Mouse (Mus musculus) heart, adult 2 months (tissue): ENCODE measurements at regions not wholly inside any gene's neighbourhood (a gene's known extent, or its start where the extent isn't known, plus 50 kb on each side); places are given as distances from the start of the nearest gene placed in this dataset.

ENCODE experiments used
- CTCF ChIP-seq: fragments of 200-600 bp; IDR thresholded peaks from 2 replicates; pipeline ENCODE4 v1.8.1; 2022; ENCODE audit warnings: antibody characterized with exemption, mild to moderate bottlenecking, moderate library complexity
- POLR2A ChIP-seq: fragments of 200-500 bp; IDR thresholded peaks from 2 replicates; pipeline ENCODE4 v1.6.1; 2011; ENCODE audit warnings: mild to moderate bottlenecking, low read depth, low read length, control low read depth; ENCODE audit not compliant: insufficient read depth

DNA sequence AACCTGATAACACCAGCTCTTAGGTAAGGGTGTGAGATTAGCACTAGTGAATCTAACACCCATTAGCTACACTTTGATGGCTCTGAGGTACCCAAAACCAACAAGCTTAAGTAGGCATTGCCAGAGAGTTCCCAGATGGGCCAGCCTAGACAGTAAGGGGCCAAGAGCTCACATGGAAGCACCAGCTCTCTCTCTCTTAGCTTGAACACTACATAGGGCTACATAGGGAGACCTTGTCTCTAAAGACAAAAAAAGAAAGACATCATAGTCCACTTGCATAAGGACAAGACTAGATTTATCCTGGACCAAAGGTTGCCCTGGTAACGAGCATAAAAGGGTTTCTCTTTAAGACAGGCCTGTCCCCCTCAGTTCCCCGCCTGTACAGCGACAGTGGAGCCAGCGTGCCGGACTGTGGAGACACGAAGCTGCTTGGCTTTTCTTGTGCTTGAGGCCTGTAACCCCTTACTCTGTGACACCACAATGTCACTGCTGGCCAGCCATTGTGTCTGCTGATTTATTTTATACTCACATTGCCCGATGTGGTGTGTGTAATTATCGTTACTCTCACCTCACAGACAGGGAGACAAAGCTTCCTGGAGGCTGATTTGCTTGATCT is 62.9 kb downstream of the Zfp706 start:
- no peak for TF ChIP-seq POLR2A
- no peak for TF ChIP-seq CTCF
